Mouse (Mus musculus) 3T3-L1 (cell line): ENCODE measurements around the gene Cela3a.
"Not testable (repeated sequence)": the region's sequence is repeated elsewhere in the genome, so short reads cannot be mapped to it uniquely, and the experiment has no call there.

Source experiments
- DNase-seq: peaks from one replicate; pipeline ENCODE4 v3.0.0-alpha.2; 2015; ENCODE audit warnings: low read depth, low spot score

The Cela3a gene

GRCm38 (mm10) chr4:137409691-137410090 is at the start of gene Cela3a:
Cela3a (minus strand) TSS chr4:137409791.
- no peak for DNase-seq

DNA sequence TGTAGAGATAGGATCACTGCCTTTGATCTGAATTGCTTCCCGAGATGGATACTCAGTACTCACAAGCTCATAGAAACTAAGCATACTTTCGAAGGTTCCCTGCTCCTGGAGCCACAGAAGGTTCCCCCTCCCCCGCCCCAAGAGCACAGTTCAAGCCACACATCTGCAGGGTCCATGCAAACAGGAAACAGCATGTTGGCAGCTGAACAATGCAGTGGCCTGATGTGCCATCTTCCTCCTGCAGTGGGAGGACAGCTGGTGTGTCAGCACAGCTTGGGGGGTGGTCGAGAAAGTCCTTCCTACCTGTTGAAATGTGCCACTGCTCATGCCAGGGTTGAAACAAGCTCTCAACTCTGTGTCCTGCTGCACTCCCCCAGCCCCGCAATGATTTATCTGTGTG is 49.3 kb upstream of the Cela3a start:
- no peak for DNase-seq

- no peak for DNase-seq
Measured at GRCm38 (mm10) chr4:137458310-137458709, 48.7 kb upstream of the Cela3a start.

DNA sequence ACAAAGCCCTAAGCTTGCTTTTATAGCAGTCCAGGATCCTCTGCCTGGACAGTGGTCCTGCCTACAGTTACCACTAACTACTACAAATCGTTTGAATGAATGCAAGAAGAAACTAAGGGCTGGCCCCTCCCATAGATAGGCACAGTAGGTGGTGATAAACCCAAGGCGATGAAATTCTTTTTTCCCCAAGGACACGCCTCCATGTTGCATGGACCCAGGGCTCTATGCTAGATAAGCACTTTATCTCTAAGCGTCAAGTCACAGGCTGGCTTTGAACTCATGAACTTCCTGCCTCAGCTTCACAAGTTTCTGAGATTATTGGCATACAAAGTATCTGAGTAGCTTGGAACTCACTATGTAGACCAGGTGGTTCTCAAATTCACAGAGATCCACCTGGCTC is 47.7 kb upstream of the Cela3a start:
- no peak for DNase-seq

DNA sequence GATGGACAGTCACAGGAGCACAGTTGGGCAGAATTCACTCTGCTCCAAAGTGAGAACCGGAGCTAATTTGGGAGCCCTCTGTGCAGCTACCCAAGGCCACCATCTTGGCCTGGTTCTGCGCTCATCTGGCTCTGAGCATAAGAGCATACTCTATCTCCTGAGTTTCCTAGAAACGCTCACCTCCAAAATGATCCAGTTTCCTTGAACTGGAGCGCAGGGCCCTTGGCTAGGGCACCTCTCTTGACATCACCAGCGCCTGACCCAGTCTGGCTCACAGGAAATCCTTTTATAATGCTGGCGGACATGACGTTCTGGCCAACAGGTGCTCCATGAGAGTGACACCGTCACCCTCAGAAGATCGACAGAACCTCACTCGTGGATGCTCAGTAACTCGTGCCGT is 47.0 kb upstream of the Cela3a start:
- DNase-seq = no peak

- DNase-seq = no peak
Measured at GRCm38 (mm10) chr4:137454582-137454981, 45.0 kb upstream of the Cela3a start.

DNA sequence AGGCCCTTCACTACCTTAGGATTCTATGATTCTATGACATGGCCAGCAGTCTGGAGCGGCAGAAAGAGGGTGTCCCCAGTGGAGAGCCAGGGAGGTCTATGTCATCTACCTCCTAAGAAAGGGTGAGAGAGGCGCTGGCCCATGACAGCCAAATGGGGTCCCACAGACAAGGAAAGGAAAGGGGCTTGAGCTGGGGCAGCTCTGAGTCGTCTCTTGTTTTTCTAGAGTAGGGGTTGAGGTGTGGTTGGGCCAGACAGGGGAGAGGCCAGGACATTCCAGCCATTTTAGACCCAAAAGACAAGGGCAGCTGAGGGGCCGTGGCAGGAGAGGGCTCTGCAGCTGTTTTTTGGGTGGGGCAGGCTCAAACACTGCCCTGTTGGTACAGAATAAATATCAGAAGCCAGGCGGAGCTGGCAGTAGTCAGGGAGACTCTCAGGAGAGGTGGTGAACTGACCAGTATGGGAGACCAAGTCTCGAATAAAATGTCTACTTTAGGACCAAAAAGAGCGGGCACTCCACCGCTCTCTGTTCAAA is 43.7 kb upstream of the Cela3a start, which contains the start of gene 1700013G24Rik:
1700013G24Rik (plus strand) TSS at position 51 of the 534 bp plus-strand sequence.
- DNase-seq = no peak

DNA sequence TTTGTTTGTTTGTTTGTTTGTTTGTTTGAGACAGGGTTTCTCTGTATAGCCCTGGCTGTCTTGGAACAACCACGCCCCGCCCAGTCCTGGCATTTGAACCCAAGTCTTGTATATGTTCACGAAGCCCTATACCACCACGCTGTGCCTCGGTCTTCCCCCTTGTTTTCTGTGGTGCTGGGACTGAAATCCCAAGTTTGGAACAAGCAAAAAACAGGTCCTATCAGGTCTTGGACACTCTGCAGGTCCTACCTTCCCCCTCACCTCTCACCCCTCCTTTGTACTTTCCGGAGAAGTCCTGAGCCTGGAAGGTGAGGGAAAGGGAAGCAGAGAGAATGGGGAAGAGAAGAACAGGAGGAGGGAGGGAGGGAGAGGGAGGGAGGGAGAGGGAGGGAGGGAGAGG is 42.6 kb upstream of the Cela3a start:
- DNase-seq = no peak

DNA sequence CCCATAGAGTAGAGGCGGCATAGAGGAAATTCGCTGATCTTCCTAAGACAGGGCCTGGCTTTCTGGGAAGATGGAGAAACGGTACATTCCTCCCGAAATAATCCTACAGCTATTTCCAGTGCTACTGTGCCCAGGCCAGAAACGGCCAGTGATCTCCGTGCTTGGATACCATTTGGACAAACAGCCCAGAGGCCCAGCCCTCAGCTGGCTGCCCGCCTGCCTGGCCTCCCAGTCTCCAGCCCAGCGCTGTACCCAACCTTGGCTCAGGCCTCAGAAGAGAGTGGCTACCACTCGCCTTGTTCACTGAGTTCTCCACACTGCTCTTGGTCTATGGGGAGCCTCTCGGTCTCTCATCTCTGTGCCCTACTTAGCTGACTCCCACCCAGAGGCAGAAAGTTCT is 40.1 kb upstream of the Cela3a start:
- DNase-seq = peak; percentile 64

- peak; percentile 89 for DNase-seq
Measured at GRCm38 (mm10) chr4:137449132-137449531, 39.5 kb upstream of the Cela3a start.

GRCm38 (mm10) chr4:137448641-137449040 is 39.0 kb upstream of the Cela3a start:
- peak; percentile 84 for DNase-seq

DNA sequence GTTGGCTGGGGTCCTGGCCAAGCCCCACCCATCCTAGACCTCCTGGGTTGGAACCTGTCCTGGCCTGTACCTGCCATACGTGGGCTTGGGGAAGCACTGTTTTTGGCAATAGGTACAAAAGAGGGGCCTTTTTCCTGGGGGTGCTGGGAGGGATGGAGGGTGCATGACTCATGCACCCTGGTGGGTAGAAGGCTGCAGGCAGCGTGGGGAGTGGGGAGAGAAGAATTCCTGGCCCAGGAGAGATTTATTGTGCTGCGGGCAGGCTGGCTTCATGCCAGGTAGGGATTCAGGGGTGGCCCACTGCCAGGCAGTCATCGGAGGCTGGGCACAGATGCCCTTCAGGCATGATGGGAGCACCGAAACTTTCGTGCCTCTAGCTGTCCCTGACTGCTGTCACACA is 38.6 kb upstream of the Cela3a start:
- DNase-seq = peak; percentile 91

DNA sequence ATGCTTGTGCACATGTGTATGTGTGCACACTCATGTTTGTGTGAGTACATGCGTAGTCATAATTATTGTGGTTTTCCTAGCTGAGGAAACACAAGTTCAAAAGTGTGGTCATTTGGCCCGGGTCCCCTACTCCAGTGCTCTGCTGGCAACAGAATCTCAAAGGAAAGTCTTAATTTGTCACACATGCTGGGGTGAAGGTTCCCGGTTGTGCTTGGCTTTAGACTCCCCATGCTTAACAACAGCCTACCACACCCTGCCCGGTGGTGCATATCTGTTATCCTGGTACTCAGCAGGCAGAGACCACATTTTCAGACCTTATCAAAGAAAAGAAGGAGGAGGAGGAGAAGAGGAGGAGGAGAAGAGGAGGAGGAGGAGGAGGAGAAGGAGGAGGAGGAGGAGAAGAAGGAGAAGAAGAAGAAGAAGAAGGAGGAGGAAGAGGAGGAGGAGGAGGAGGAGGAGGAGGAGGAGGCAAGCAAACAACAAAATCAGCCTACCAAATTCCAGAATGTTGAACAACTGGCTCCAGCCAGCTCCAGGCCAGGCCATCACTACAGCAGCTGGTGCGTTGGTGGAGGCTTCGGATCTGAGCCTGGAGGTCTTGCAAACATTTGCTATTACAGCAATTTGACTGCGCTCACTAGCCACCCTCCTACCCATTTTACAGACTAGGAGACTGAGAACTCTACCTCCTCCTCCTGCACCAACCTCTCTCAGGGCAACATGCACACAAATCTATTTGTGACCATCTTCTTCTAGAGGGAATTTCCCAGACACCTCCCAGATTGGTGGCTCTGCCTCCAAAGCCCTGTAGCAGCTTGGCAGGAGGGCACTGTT is 38.0 kb upstream of the Cela3a start:
- DNase-seq = peak; percentile 90

DNA sequence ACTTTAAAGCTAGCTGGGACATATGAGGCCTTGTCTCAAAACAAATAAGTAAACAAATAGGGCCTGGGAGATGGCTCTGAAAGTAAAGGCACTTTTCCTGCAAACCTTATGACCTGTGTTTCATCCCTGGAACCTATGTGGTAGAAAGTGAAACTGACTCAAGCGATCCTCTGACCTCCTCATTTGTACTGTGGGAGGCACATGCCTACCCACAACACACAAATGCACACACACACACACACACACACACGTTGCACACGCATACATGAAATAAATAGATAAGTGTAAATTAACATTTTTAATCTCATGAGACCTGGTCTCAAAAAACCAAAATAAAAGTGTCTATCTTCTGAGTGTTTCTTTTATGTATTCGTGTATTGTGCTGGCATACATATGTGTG is 36.3 kb upstream of the Cela3a start:
- DNase-seq = no peak

GRCm38 (mm10) chr4:137443625-137444024 is 34.0 kb upstream of the Cela3a start:
- peak; percentile 87 for DNase-seq

DNA sequence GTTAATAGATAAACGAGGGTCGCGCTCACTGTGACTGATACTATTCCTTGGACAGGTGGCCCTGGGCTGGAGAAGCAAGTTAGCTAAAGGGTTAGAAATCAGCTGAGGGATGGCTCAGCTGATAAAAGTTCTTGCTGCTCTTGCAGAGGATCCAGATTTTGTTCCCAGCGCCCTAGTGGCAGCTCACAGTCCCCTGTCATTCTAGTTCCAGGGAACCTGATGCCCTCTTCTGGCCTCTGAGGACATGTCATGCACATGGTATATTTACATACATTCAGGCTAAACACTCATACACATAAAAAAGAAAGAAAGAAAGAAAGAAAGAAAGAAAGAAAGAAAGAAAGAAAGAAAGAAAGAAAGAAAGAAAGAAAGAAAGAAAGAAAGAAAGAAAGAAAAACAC is 31.7 kb upstream of the Cela3a start:
- no peak for DNase-seq

DNA sequence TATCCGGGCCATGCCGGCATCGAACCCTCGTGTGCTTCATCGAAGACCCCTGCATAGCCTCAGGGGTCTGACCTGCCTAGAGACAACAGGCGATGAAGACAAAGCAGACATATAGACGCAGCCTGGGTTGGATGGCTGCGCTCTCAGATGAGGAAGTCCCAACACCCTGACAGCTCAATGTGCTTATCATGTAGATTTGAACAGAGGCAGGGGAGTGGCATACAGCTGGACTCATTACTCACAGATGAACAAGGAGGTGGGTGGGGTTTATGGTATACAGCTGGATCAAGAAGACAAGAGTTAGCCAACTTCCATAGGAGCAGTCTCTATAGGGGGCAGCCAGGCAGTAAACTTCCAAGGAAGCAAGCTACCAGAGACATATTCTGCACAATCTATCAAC is 29.3 kb upstream of the Cela3a start:
- no peak for DNase-seq

DNA sequence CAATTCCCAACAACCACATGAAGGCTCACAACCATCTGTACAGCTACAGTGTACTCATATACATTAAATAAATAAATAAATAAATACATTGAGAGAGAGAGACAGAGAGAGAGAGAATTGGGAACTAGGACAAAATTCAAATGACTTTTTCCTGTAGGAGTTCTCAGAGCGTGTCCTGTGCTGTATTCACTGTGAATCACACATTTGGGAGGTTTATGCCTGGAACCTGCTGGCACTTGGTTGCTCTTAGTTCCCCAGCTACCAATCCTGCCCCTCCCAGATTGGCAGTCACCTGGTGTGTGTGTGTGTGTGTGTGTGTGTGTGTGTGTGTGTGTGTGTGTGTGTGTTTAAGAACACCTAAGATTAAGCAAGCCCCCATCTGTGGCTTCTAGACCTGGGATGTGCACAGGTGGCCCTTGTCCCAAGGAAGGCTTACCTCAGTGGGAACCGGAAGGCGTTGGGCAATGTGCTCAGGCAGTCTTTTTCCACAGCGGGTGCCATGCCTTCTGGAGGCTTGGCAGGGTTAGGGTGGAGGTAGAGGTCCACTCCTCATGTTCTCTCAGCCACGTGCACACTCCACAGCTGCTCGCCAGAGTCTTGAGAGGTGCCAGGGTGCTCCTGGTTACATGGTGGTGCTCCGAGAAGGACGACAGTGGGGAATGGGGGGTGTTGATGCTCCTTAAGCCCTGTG is 27.5 kb upstream of the Cela3a start:
- DNase-seq = no peak

DNA sequence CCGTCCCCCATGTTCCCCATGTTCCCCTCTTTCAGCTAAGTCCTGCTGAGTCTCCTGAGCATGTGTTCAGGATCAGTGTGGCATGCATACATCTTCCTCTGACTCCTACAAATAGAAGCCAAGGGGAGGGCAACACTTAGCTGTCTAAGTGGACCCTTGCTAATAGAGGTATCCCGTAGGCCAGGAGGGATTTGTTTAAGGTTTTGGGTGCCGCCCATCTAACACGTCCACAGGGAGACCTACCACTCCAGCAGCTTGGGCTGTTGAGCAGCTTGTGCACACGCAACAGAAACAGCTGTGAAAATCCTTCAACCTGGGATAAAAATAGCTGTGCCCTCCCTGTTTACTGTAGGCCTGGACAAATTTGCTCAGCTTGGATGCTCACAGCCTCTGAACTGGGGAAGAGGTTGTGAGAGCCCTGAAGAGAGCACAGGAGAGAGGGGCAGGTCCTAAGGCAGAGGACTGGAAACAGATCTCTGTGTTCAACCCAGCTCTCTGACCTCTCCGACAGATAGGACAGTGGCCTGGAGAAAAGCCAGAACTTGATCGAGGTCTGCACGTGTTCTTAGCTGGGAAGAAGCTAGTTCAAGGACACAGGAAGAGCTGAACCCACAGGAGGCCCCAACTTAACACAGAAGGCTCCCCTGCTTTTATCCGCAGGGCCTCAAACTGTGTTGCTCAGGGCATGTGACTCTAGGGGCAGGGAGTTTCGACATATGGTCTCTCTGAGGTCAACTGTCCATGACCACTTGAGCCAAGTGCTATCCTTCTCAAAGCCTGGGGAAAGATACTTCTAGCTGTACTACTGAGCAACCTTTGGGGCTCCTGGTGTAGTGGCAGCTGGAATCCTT is 23.3 kb upstream of the Cela3a start:
- DNase-seq = not testable (repeated sequence)

- no peak for DNase-seq
Measured at GRCm38 (mm10) chr4:137430502-137430901, 20.9 kb upstream of the Cela3a start, which contains the start of gene Cela3b. Cela3b (minus strand) TSS chr4:137430540.

DNA sequence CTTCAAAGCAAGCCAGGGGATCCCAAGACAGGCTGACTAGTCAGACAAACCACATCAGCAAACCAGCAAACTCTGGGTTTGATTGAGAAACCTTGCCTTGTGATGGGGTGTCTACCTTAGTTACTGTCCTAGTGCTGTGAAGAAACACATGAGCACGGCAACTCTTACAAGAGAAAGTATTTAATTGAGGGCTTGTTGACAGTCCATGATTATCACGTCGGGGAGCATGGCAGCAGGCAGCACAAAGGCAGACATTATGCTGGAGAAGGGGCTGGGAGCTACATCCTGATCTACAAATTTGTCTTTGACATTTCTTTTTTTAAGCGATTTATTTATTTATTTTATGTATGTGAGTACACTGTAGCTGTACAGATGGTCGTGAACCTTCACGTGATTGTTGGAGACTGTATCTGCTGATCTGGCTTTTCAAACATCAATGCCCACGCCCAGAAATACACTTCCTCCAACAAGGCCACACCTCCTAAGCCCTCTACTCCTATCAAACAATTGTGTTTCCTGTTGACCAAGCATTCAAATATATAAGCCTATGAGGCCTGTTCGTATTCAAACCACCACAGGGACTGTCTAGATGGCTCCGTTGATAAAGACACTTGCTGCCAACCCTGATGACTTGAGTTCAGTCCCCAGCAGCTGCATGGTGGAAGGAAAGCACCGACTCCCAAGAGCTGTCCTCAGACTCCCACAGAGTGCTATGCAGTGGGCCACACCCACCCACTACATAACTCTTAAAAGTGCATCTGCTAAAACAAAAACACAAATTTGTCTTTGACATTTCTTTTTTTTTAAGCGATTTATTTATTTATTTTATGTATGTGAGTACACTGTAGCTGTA is 8.3 kb upstream of the Cela3a start:
- peak; percentile 42 for DNase-seq
